Mouse (Mus musculus): Measurements from ENCODE around the gene Vmn2r9.
"Not testable (repeated sequence)": the region's sequence is repeated elsewhere in the genome, so short reads cannot be mapped to it uniquely, and the experiment has no call there.

Vmn2r9 gene

GRCm38 (mm10) chr5:108852501-108852900, at the start of gene Vmn2r9:
Gene Vmn2r9, minus strand, starts transcription at chr5:108852601.
- not testable (repeated sequence) for DNase-seq (ENCODE audit: low spot score in 2 of 2)

- not testable (repeated sequence) for DNase-seq (ENCODE audit: low spot score in 2 of 2)
These were observed 14.3 kb upstream of the Vmn2r9 start for GRCm38 (mm10) chr5:108866746-108867145.

GRCm38 (mm10) chr5:108849466-108849865, 2.9 kb downstream of the Vmn2r9 start:
- DNase-seq (ENCODE audit: low spot score in 2 of 2), result no peak

GRCm38 (mm10) chr5:108836156-108836555, 16.2 kb downstream of the Vmn2r9 start:
- no peak for DNase-seq (ENCODE audit: low spot score in 2 of 2)

- DNase-seq (ENCODE audit: low spot score in 2 of 2), result peak in 1 of 2 experiments; percentile 3
These were observed 29.1 kb downstream of the Vmn2r9 start for GRCm38 (mm10) chr5:108823276-108823675.

- DNase-seq (ENCODE audit: low spot score in 2 of 2), result not testable (repeated sequence)
These were observed 43.7 kb downstream of the Vmn2r9 start, which contains the start of gene Vmn2r8 for GRCm38 (mm10) chr5:108808750-108809149. Gene Vmn2r8, minus strand, starts transcription at chr5:108808850.

- no peak for DNase-seq (ENCODE audit: low spot score in 2 of 2)
These were observed 48.8 kb downstream of the Vmn2r9 start for GRCm38 (mm10) chr5:108803646-108804045.

- DNase-seq (ENCODE audit: low spot score in 2 of 2), result not testable (repeated sequence)
These were observed 57.1 kb downstream of the Vmn2r9 start, which contains the start of gene Tmed11 for GRCm38 (mm10) chr5:108795263-108795662. Gene Tmed11, minus strand, starts transcription at chr5:108795363.

- not testable (repeated sequence) for DNase-seq (ENCODE audit: low spot score in 2 of 2)
These were observed 62.0 kb downstream of the Vmn2r9 start for GRCm38 (mm10) chr5:108790385-108790784.
